Mouse (Mus musculus) ES-Bruce4 (cell line): ENCODE data around the gene Ncaph2.

Source experiments
- CTCF ChIP-seq: IDR thresholded peaks from one replicate; pipeline ENCODE4 v1.8.1; 2011; ENCODE audit warnings: low read depth, low read length
- POLR2A ChIP-seq: IDR thresholded peaks from one replicate; pipeline ENCODE4 v1.8.1; 2011; ENCODE audit warnings: low read length; ENCODE audit not compliant: insufficient read depth

DNA sequence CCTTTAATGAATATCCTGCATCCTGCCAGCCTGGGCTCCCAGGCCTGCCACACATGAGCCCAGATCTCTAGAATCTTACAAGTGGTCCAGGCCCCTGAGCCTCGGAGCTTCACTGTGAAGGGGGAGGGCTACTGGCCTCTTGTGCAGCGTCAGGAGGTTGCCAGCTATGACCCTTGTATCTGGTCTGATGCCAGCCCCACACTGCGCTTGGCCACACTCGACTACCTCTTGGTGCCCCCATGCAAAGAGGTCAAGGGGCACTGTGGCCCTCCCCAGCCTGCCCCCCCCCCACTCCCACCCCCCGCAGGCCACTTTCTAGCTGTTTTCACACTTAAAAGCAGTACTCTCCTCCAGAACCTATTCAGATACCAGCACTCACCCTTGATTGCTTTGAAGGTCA lies 29.1 kb upstream of the Ncaph2 start:
- TF ChIP-seq CTCF (no peak), POLR2A (no peak)
